Mouse (Mus musculus) C2C12 (cell line): ENCODE results near the gene Tchp.

Source experiments
- CTCF ChIP-seq: IDR thresholded peaks from one replicate; pipeline ENCODE4 v1.5.1; 2011; ENCODE audit not compliant: control insufficient read depth, insufficient read depth, insufficient read length
- MAX ChIP-seq: IDR thresholded peaks from one replicate; pipeline ENCODE4 v1.6.1; 2011; ENCODE audit warnings: mild to moderate bottlenecking, control low read depth
- MYOD1 ChIP-seq: IDR thresholded peaks from one replicate; pipeline ENCODE4 v1.6.1; 2011; ENCODE audit warnings: low read depth; ENCODE audit not compliant: control insufficient read depth, insufficient read length
- MYOG ChIP-seq: IDR thresholded peaks from one replicate; pipeline ENCODE4 v1.6.1; 2011; ENCODE audit not compliant: control insufficient read depth, insufficient read length; ENCODE audit errors: extremely low read depth
- USF1 ChIP-seq: IDR thresholded peaks from one replicate; pipeline ENCODE4 v1.6.1; 2011; ENCODE audit warnings: low read depth, mild to moderate bottlenecking, control low read depth, moderate library complexity

GRCm38 (mm10) chr5:114707265-114708068, at the start of gene Tchp:
- TF ChIP-seq CTCF (no peak), MYOD1 (no peak), MAX (no peak), MYOG (no peak), USF1 (no peak)
